Mouse (Mus musculus) heart, embryonic 16.5 days (tissue): ENCODE results near the gene Tpd52l2. TPM values are rescaled to one million over a fixed set of nuclear protein-coding genes. Genes with fewer than 3 reads are reported as not detected.

Source experiments
- ATAC-seq: fragments of 200-750 bp; cut with Nextera tagmentation; replicated peaks from 2 replicates; pipeline ENCODE4 v1.8.0; 2017; ENCODE audit warnings: moderate number of reproducible peaks; ENCODE audit not compliant: insufficient read depth, low FRiP score; ENCODE audit errors: extremely low read depth
- H3K27ac ChIP-seq: fragments of 300-500 bp; sonication (generic); 2 replicates; pipeline ENCODE4 v1.5.1; 2014; ENCODE audit warnings: mild to moderate bottlenecking, low read length, control low read depth, moderate library complexity
- H3K27me3 ChIP-seq: fragments of 300-500 bp; sonication (generic); 2 replicates; pipeline ENCODE4 v1.6.1; 2014; ENCODE audit warnings: low read length, mixed read lengths; ENCODE audit not compliant: control insufficient read depth, insufficient read depth
- H3K36me3 ChIP-seq: fragments of 300-500 bp; sonication (generic); 2 replicates; pipeline ENCODE4 v1.6.1; 2014; ENCODE audit not compliant: control insufficient read depth, insufficient read depth
- H3K4me1 ChIP-seq: fragments of 300-500 bp; sonication (generic); 2 replicates; pipeline ENCODE4 v1.6.1; 2014; ENCODE audit warnings: low read length, mixed read lengths; ENCODE audit not compliant: control insufficient read depth, insufficient read depth
- H3K4me2 ChIP-seq: fragments of 300-500 bp; sonication (generic); 2 replicates; pipeline ENCODE4 v1.6.1; 2014; ENCODE audit warnings: low read depth, mild to moderate bottlenecking, control low read depth, low read length
- H3K4me3 ChIP-seq: fragments of 300-500 bp; sonication (generic); 2 replicates; pipeline ENCODE4 v1.5.1; 2014; ENCODE audit warnings: mild to moderate bottlenecking, control low read depth, low read length
- H3K9ac ChIP-seq: fragments of 300-500 bp; sonication (generic); 2 replicates; pipeline ENCODE4 v1.6.1; 2014; ENCODE audit warnings: low read length, control low read depth
- H3K9me3 ChIP-seq: fragments of 300-500 bp; sonication (generic); replicated peaks from 2 replicates; pipeline ENCODE4 v1.6.1; 2016; ENCODE audit warnings: low read length; ENCODE audit not compliant: control insufficient read depth
- WGBS: fragments of 180-500 bp; shearing (Covaris S2); extraction: QIAGEN DNeasy Blood & Tissue Kit; methylation state at CpG from one replicate; pipeline ENCODE4 v1.1.7; 2014; 5-methylcytosine and 5-hydroxymethylcytosine counted together
- polyA plus RNA-seq: library from polyadenylated mRNA; unstranded; fragments of >200 nt; fragmentation: Nextera tagmentation; extraction: Ambion mirVana; gene quantifications from 2 replicates; pipeline ENCODE4 v1.2.1, GENCODE M21; 2015

The Tpd52l2 gene
- polyA plus RNA-seq, 1 experiment from 2014 or later, result 125 TPM

DNA sequence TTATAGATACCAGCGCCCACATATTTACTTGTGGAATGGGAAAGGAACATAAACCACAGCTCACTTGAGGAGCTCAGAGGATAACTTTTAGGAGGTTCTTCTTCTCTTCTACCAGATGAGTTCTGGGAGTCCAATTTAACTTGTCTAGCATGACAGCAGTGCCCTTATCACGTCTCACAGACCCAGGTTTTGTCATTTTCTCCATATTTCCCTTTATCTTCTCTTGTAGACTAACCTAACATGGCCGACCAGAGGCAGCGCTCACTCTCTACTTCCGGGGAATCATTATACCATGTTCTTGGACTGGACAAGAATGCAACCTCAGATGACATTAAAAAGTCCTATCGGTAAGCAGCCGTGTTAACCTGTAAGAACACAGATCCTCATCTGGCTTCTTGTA is 49.2 kb downstream of the Tpd52l2 start:
- H3K36me3 ChIP-seq, result peaks cover 37% of the 10 kb centered on the region
- ATAC-seq, result no peak
- no peaks in the 10 kb centered on the region for H3K9me3 ChIP-seq
- H3K27me3 ChIP-seq, result no peaks in the 10 kb centered on the region
- 92% methylated on average over 7 of the region's 7 CpGs for WGBS
- H3K4me2 ChIP-seq, result no peak overlapping the region
- no peak overlapping the region for H3K4me3 ChIP-seq
- H3K27ac ChIP-seq, result no peak overlapping the region
- no peaks in the 10 kb centered on the region for H3K4me1 ChIP-seq
- no peak overlapping the region for H3K9ac ChIP-seq

DNA sequence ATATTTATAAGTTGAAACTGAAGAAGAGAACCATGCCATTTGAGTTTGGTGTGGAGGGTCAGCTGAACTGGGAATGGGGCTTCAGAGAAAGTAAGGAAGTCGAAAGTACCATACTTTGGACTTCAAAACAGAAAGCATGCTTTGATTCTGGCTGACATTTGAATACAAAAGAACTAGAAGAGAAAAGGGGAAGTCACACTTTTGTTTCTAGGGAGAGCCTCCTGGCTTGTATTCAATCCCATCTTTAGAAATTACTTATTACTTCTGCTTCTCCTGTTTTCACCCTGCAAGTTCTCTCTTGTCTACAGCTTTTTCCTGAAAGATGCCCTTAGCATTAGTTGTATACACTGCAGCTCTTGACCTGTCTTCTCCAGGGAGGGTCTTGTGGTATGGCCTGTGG is 51.3 kb downstream of the Tpd52l2 start:
- H3K36me3 ChIP-seq, result peaks cover 52% of the 10 kb centered on the region
- no peak overlapping the region for H3K9ac ChIP-seq
- H3K9me3 ChIP-seq, result no peaks in the 10 kb centered on the region
- no peaks in the 10 kb centered on the region for H3K27me3 ChIP-seq
- WGBS, result 68% methylated on average over 1 of the region's 1 CpGs
- no peak overlapping the region for H3K4me2 ChIP-seq
- H3K27ac ChIP-seq, result no peak overlapping the region
- no peak for ATAC-seq
- no peaks in the 10 kb centered on the region for H3K4me1 ChIP-seq
- H3K4me3 ChIP-seq, result no peak overlapping the region

DNA sequence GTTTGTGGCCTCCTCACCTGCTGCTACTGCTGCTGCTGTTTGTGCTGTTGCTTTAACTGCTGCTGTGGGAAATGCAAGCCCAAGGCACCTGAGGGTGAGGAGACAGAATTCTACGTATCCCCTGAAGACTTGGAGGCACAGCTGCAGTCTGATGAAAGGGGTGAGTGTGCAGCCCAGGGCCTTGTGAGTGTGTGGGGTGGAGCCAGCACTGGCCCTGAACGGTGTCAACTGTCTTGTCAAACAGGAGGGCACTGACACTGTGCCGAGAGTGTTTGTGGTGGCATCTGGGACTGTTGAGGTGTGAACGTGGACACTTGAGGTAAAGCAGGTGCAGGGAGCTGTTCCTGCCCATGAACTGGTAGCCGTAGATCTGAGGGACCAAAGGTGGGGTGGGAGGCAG is 51.7 kb downstream of the Tpd52l2 start:
- Histone ChIP-seq H3K4me2 (no peak overlapping the region), H3K27me3 (no peaks in the 10 kb centered on the region), H3K4me1 (no peaks in the 10 kb centered on the region), H3K9me3 (no peaks in the 10 kb centered on the region), H3K36me3 (peaks cover 54% of the 10 kb centered on the region), H3K4me3 (no peak overlapping the region), H3K27ac (no peak overlapping the region), H3K9ac (no peak overlapping the region)
- no peak for ATAC-seq
- WGBS, result 66% methylated on average over 5 of the region's 5 CpGs

DNA sequence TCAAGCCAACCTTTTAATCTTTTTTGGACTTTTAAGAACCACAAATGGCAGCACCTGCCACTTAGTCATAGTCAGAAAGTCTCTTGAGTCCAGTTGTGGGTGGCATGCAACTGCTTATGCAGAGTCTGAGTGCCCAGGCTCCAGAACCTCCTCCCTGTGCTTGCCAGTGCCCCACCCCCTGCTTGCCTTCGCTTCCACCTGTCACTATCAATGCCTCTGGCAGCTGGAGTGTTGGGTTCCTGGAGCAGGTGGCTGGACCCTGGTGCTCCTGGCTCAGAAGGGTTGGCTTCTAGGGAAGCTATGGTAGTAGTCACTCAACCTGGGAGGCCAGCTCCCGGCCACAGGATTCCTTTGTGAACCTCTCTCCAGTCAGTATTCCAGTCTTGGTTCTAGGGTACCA is 53.3 kb downstream of the Tpd52l2 start:
- Histone ChIP-seq H3K36me3 (peaks cover 56% of the 10 kb centered on the region), H3K9me3 (no peaks in the 10 kb centered on the region)
- WGBS, result 92% methylated on average over 2 of the region's 2 CpGs

DNA sequence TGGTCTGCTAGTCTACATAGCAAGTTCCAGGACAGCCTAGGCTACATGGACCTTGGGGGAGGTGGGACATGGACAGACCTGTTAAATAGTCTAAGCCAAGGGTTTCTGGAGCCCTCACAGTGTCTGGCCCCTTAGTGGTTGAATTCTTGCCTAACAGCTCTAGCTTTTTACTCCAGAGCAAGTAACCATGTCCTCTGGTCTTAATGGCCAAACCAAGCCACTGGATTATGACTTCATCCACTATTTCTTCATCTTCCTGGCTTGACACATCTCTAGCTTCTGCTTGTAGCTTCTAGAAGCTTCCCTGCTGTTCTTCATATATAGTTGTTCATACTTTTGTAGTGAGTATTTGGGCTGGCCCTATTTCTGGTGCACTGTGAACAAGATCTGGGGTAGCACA is 56.8 kb downstream of the Tpd52l2 start:
- H3K27me3 ChIP-seq, result no peaks in the 10 kb centered on the region
- no peaks in the 10 kb centered on the region for H3K4me1 ChIP-seq
- peaks cover 40% of the 10 kb centered on the region for H3K36me3 ChIP-seq
- no peak for ATAC-seq
- H3K9me3 ChIP-seq, result no peaks in the 10 kb centered on the region
- H3K4me3 ChIP-seq, result no peak overlapping the region
- no peak overlapping the region for H3K9ac ChIP-seq
- no peak overlapping the region for H3K27ac ChIP-seq
- H3K4me2 ChIP-seq, result no peak overlapping the region

More for the DNA sequence above, 53.3 kb downstream of the Tpd52l2 start:
- Histone ChIP-seq H3K4me3 (no peak overlapping the region), H3K27me3 (no peaks in the 10 kb centered on the region), H3K4me2 (no peak overlapping the region), H3K4me1 (no peaks in the 10 kb centered on the region), H3K9ac (no peak overlapping the region), H3K27ac (no peak overlapping the region)
- ATAC-seq, result no peak

DNA sequence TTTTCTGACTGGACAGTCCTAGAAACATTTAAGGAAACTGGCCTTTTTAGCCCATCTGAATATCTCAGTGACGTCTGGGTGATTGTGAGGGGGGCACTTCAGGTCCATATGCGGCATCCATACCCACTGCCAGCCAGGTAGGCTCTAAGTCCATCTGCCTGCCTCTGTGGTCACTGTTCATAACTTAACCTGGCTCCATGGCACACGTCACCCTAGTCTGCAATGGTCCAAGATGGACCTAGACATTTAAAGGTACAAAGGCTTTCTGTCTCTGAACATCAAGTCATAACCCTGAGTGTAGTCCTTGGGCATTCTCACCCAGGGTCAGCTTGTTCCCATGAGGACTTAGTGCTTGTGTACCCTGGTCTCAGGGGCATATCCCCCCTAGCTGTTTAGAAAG is 70.4 kb downstream of the Tpd52l2 start:
- no peaks in the 10 kb centered on the region for H3K4me1 ChIP-seq
- H3K27ac ChIP-seq, result no peak overlapping the region
- no peak for ATAC-seq
- WGBS, result 88% methylated on average over 3 of the region's 3 CpGs
- H3K27me3 ChIP-seq, result no peaks in the 10 kb centered on the region
- H3K9ac ChIP-seq, result no peak overlapping the region
- H3K36me3 ChIP-seq, result no peaks in the 10 kb centered on the region; the same call in 1 of the 2 replicates
- no peak overlapping the region for H3K4me2 ChIP-seq
- H3K9me3 ChIP-seq, result 0 out of 2 replicates have a peak, but pooled peaks cover 3% of the 10 kb centered on the region
- H3K4me3 ChIP-seq, result no peak overlapping the region

Other genes with a start within 250 kb of the Tpd52l2 start
- gene Gmeb2, start 209.1 kb upstream of the Tpd52l2 start, polyA plus RNA-seq, result 8.8 and 9.3 TPM in 2 replicates
- gene Stmn3, start 182.6 kb upstream of the Tpd52l2 start, polyA plus RNA-seq, result 1.4 and 1.9 TPM in 2 replicates
- 23.8 and 25.9 TPM in 2 replicates for gene Rtel1, start 177.4 kb upstream of the Tpd52l2 start, polyA plus RNA-seq
- gene Zgpat, start 132.2 kb upstream of the Tpd52l2 start, polyA plus RNA-seq, result 28.0 and 30.7 TPM in 2 replicates
- 63.0 and 65.7 TPM in 2 replicates for gene Arfrp1, start 131.7 kb upstream of the Tpd52l2 start, polyA plus RNA-seq
- 15.6 and 18.1 TPM in 2 replicates for gene Lime1, start 117.1 kb upstream of the Tpd52l2 start, polyA plus RNA-seq
- 9.8 and 10.3 TPM in 2 replicates for gene Zbtb46, start 37.7 kb upstream of the Tpd52l2 start, polyA plus RNA-seq
- 0.17 and 0.19 TPM in 2 replicates for gene Abhd16b, start 3.9 kb upstream of the Tpd52l2 start, polyA plus RNA-seq
- gene Dnajc5, start 23.3 kb downstream of the Tpd52l2 start, polyA plus RNA-seq, result 77.9 and 82.1 TPM in 2 replicates
- 77.3 and 85.8 TPM in 2 replicates for gene Uckl1, start 87.8 kb downstream of the Tpd52l2 start, polyA plus RNA-seq
- gene Prpf6, start 94.7 kb downstream of the Tpd52l2 start, polyA plus RNA-seq, result 47.4 and 47.6 TPM in 2 replicates
- gene Zfp512b, start 95.7 kb downstream of the Tpd52l2 start, polyA plus RNA-seq, result 22.8 and 26.0 TPM in 2 replicates
- gene Samd10, start 102.1 kb downstream of the Tpd52l2 start, polyA plus RNA-seq, result 11.2 and 12.4 TPM in 2 replicates
- not detected in 2 replicates for gene Gm29797, start 159.9 kb downstream of the Tpd52l2 start, polyA plus RNA-seq
- 53.6 and 55.9 TPM in 2 replicates for gene Sox18, start 174.5 kb downstream of the Tpd52l2 start, polyA plus RNA-seq
- gene Tcea2, start 183.2 kb downstream of the Tpd52l2 start, polyA plus RNA-seq, result 17.6 and 19.6 TPM in 2 replicates
- 34.5 and 40.2 TPM in 2 replicates for gene Rgs19, start 196.8 kb downstream of the Tpd52l2 start, polyA plus RNA-seq
- gene Lkaaear1, start 201.3 kb downstream of the Tpd52l2 start, polyA plus RNA-seq, result not detected in 2 replicates
- 1.2 and 1.3 TPM in 2 replicates for gene Oprl1, start 217.9 kb downstream of the Tpd52l2 start, polyA plus RNA-seq